Mouse (Mus musculus) small intestine, adult 2 months (tissue): ENCODE measurements at regions not wholly inside any gene's neighbourhood (a gene's known extent, or its start where the extent isn't known, plus 50 kb on each side); places are given as distances from the start of the nearest gene placed in this dataset.

ENCODE experiments used
- H3K27ac ChIP-seq: fragments of 200-500 bp; 2 replicates; pipeline ENCODE4 v1.5.1; 2012; ENCODE audit warnings: low read depth, low read length, control low read depth, inconsistent platforms; ENCODE audit not compliant: insufficient read depth
- H3K27me3 ChIP-seq: fragments of 200-500 bp; 2 replicates; pipeline ENCODE4 v1.6.1; 2012; ENCODE audit warnings: mild to moderate bottlenecking, moderate library complexity, low read length, inconsistent platforms; ENCODE audit not compliant: control insufficient read depth, insufficient read depth
- H3K36me3 ChIP-seq: fragments of 200-500 bp; 2 replicates; pipeline ENCODE4 v1.6.1; 2012; ENCODE audit warnings: mild to moderate bottlenecking, low read length, control low read depth, inconsistent platforms; ENCODE audit not compliant: control insufficient read depth, insufficient read depth
- H3K4me1 ChIP-seq: fragments of 200-500 bp; 2 replicates; pipeline ENCODE4 v1.6.1; 2012; ENCODE audit warnings: low read length, inconsistent platforms, mixed read lengths; ENCODE audit not compliant: control insufficient read depth, insufficient read depth, insufficient read length
- H3K4me3 ChIP-seq: fragments of 200-500 bp; 2 replicates; pipeline ENCODE4 v1.5.1; 2012; ENCODE audit warnings: low read depth, mild to moderate bottlenecking, control low read depth, inconsistent platforms, low read length, moderate library complexity
- CTCF ChIP-seq: fragments of 200-500 bp; IDR thresholded peaks from 2 replicates; pipeline ENCODE4 v1.5.1; 2012; ENCODE audit warnings: low read depth, mild to moderate bottlenecking, control low read depth, inconsistent platforms, low read length, moderate library complexity, mixed read lengths; ENCODE audit not compliant: insufficient replicate concordance, insufficient read length; ENCODE audit errors: extremely low read depth
- POLR2A ChIP-seq: fragments of 200-500 bp; IDR thresholded peaks from 2 replicates; pipeline ENCODE4 v1.6.1; 2012; ENCODE audit warnings: low read depth, mild to moderate bottlenecking, control low read depth, inconsistent platforms, low read length, moderate library complexity
- WGBS: fragments of 180-500 bp; shearing (Covaris S2); methylation state at CpG from one replicate; pipeline ENCODE4 v1.1.7; 2018; 5-methylcytosine and 5-hydroxymethylcytosine counted together

DNA sequence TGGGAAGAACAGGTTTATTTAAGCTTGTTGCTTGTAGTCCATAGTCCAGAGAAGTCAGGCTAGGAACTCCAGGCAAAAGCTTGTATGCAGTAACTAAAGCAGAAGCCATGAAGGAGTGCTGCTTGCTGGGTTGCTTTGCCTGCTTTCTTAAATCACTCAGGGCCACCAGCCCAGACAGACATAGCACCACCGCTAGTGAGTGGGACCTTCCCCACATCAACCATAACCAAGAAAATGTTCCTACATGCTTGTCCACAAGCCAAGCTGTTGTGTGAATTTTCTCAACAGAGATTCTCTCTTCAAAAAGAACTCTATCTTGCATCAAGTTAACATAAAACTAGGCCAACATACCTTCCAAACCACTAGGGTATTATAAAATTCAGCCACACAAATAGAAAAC is 201.3 kb downstream of the Tm4sf1 start:
- WGBS: 91% methylated on average over 1 of the region's 1 CpGs
- H3K4me3 ChIP-seq: no peak overlapping the region
- H3K27ac ChIP-seq: no peak overlapping the region
- no peaks in the 10 kb centered on the region for H3K36me3 ChIP-seq
- no peaks in the 10 kb centered on the region for H3K27me3 ChIP-seq
- no peaks in the 10 kb centered on the region for H3K4me1 ChIP-seq
- TF ChIP-seq CTCF (no peak), POLR2A (no peak)

DNA sequence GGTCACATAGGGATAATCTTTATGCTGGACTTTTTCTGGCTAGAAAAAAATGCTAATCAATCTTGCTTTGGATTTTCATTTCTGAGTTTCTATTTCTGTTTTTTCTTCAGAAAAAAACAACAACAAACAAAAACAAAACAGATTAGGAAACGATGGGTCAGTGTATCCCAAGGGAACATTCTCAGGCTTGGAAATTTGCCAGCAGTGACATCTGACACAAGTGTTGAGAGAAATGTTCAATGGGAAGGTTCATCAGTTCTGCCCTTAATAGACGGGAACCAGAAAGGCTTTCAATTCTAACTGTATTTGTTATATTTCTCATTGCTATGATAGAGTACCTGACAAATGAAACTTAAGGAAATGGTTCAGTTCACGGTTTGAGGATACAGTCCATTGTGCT is 206.9 kb downstream of the Tm4sf1 start:
- WGBS: 75% methylated on average over 3 of the region's 3 CpGs
- Histone ChIP-seq H3K36me3 (no peaks in the 10 kb centered on the region), H3K27ac (no peak overlapping the region), H3K27me3 (no peaks in the 10 kb centered on the region), H3K4me3 (no peak overlapping the region), H3K4me1 (no peaks in the 10 kb centered on the region)
- no peak for TF ChIP-seq POLR2A

DNA sequence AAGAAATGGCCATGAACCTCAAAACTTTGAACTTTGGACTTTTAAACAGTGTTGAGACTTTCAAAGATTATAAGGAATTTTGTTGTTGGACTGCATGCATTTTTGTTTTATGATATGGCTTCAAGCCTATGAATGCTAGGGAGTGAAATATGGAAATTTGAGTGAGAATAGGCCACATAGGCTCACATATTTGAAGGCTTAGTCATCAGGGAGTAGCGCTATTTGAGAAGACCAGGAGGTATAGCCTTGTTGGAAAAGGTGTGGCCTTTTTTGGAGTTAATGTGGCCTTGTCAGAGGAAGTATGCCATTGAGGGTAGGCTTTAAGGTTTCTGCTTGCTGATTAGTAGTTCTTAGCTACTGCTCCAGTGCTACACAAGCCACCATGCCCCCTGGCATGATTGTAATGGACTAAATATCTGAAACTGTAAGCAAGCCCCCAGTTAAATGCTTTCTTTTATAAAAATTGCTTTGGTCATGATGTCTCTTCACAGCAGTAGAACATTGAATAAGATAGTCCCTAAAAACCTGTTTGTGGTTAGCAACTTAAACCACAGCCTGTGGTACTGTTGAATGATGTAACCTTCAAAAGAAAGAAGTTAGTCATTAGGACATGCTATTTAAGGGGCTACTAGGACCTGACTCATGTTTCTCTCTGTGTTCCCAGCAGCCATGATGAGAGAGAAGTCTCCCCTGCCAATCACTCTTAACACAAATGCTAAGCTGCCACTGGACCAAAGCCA is 208.4 kb downstream of the Tm4sf1 start:
- no peak overlapping the region for H3K4me3 ChIP-seq
- H3K27ac ChIP-seq: no peak overlapping the region
- no peaks in the 10 kb centered on the region for H3K36me3 ChIP-seq
- 69% methylated on average over 1 of the region's 1 CpGs for WGBS
- H3K27me3 ChIP-seq: no peaks in the 10 kb centered on the region
- TF ChIP-seq CTCF (no peak), POLR2A (no peak)
- no peaks in the 10 kb centered on the region for H3K4me1 ChIP-seq

DNA sequence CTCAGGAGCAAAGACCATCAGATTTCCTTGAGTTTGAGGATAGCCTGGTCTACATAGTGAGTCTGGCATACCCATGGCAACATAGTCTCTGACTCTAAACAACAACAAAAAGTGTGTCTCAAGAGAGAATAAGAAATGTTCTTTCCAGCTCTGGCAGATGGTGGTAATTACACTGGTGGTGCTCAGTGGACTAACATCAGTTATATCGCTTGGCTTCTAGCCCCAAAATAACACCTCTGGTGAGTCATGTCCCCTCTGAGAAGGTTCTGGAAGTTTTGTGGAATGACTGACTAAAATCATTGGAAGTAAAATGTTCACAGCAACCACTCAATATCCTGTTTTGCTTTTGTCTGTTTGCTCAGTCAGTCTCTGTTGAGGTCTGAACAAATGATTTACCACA is 227.3 kb downstream of the Tm4sf1 start:
- Histone ChIP-seq H3K4me1 (no peaks in the 10 kb centered on the region), H3K27ac (no peak overlapping the region), H3K36me3 (no peaks in the 10 kb centered on the region), H3K27me3 (no peaks in the 10 kb centered on the region), H3K4me3 (no peak overlapping the region)
- 91% methylated on average over 1 of the region's 1 CpGs for WGBS
- TF ChIP-seq CTCF (no peak), POLR2A (no peak)

DNA sequence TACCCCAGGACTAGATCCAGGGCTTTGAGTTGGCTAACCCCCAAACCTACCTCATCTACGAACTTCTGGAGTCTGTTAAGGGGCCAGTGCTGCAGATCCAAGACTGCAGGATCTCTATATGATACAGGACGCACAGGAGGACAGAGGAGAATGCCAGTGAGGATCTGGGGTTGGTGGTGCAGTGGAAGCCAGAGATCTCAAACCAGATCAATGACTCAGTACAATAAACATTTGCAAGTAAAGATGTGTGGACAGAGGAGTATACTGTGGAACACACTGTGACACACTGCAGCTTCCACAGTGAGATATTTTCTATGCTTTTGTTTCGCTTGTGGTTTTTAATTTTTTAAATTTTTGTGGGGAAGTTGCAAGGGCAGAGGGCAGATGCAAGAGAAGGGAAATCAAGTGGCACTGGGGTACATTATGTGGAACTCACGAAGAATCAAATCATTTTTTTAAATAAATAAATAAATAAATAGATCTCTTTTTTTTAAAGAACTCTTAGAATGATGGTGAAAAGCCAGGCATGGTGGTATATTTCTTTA is 227.8 kb downstream of the Tm4sf1 start:
- Histone ChIP-seq H3K36me3 (no peaks in the 10 kb centered on the region), H3K4me3 (no peak overlapping the region), H3K27me3 (no peaks in the 10 kb centered on the region), H3K4me1 (no peaks in the 10 kb centered on the region), H3K27ac (no peak overlapping the region)
- WGBS: 67% methylated on average over 4 of the region's 4 CpGs
- no peak for TF ChIP-seq POLR2A
- TF ChIP-seq CTCF: no peak

DNA sequence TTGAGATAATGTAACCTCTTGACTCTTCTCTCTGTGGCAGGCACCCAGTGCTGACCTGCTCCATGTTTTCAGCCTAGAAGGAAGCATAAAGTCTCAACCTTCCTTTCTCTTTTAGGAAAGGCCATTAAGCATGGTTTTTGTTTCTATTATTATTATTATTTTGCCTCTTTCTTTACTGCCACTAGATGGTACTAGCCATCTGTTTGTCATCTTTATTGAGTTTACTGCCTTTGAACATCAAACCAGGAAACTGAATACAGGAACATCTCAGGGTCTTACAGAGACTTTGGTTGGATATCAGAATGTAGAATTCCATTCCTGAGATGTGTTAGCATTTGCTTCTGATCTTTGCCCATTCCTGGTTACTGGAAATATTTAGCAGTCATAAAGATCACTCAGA is 268.8 kb downstream of the Tm4sf1 start:
- no peak for TF ChIP-seq CTCF
- no peaks in the 10 kb centered on the region for H3K4me1 ChIP-seq
- H3K27me3 ChIP-seq: no peaks in the 10 kb centered on the region
- H3K27ac ChIP-seq: no peak overlapping the region
- no peaks in the 10 kb centered on the region for H3K36me3 ChIP-seq
- H3K4me3 ChIP-seq: no peak overlapping the region

DNA sequence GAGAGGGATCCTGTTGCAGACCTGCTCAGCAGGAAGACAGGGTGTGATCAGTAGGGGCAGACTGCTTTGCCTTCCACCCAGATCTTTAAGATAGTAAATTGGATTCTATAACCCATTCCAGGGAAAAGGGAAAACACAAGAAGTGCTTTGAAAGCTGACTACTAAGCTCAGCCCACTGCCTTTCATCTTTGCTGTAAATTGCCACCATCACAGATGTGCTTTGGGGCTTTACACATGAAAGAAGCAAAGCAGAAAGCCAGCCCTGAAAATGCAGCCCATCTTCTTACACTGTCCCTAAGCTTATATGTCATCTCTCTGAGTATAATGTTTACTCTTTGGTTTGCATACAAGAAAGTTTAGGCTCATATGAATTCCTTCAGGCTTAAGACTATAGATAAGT is 283.6 kb downstream of the Tm4sf1 start:
- H3K27me3 ChIP-seq: no peaks in the 10 kb centered on the region
- H3K4me1 ChIP-seq: no peaks in the 10 kb centered on the region
- no peaks in the 10 kb centered on the region for H3K36me3 ChIP-seq
- no peak overlapping the region for H3K27ac ChIP-seq
- TF ChIP-seq POLR2A (no peak), CTCF (no peak)
- H3K4me3 ChIP-seq: no peak overlapping the region

DNA sequence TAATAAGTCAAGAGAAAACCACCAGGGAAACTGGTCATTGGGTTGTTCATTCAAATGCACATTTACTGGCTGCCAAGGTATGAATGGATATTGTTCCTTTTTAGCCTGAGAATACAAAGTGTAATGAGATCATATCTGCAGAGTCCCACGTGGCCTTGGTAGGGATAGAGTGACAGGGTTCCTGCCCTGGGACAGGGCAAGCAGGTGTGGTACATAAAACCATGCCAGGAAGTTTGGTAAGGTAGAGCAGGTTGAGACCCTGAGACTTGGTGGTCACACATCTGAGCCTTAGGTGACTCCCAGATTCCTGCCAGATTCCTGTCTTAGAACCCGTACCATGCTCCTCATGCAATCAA is 320.5 kb downstream of the Tm4sf1 start:
- TF ChIP-seq POLR2A: no peak
- TF ChIP-seq CTCF: no peak

More for the DNA sequence above, 320.5 kb downstream of the Tm4sf1 start:
- Histone ChIP-seq H3K27me3 (no peaks in the 10 kb centered on the region), H3K4me3 (no peak overlapping the region), H3K27ac (no peak overlapping the region), H3K36me3 (no peaks in the 10 kb centered on the region), H3K4me1 (no peaks in the 10 kb centered on the region)
- 79% methylated on average over 2 of the region's 2 CpGs for WGBS
